Mouse (Mus musculus): ENCODE data around the gene Gm20894. TPM values are rescaled to one million over a fixed set of nuclear protein-coding genes. Genes with fewer than 3 reads are reported as not detected.

Gm20894 gene
- total RNA-seq (2023): not detected

GRCm38 (mm10) chrY:28271412-28271811, at the start of gene Gm20894:
Gene Gm20894 (minus strand): TSS chrY:28271512.

All from CD4-positive naive resting alpha-beta T cell, adult 76 days (primary cell).